Mouse (Mus musculus) heart, postnatal 14 days (tissue): Measurements from ENCODE around the gene Get4. TPM values are rescaled to one million over a fixed set of nuclear protein-coding genes. Genes with fewer than 3 reads are reported as not detected.

ENCODE experiments used
- DNase-seq, 2 experiments: peaks; one replicate each; pipeline ENCODE4 v3.0.0; 2021 to 2022
- intact Hi-C: fragments of 180-260 bp; cut with DNase I; formaldehyde crosslinking; loops from one replicate; pipeline ENCODE4 v1.15.1; 2025
- total RNA-seq, 2 experiments: library from RNA; stranded (reverse); gene quantifications; 2 replicates each; pipeline ENCODE4 v1.2.3; 2021

Get4 gene
- total RNA-seq, 2 experiments from 2014 or later = 42.6 to 48.1 TPM

DNA sequence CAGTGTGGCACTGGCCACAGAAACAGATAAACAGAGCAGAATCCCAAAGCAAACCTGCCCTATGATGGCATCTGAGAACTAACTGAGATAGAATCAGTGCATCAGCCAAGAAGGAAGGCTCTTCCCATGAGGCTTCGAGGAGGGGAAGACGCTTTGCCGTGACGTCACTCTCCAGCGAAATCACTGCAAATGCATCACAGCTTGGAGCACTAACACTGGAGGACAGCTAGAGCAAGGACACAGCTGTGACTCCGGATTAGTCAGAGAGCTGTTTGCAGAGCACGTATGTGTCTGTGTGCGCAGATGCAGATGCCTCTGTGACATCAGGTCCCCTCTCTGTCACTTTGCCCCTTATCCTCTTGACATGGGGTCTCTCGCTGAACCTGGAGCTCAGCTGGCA is 59.7 kb downstream of the Get4 start:
- intact Hi-C loops = no loop called here
- DNase-seq = no peak

DNA sequence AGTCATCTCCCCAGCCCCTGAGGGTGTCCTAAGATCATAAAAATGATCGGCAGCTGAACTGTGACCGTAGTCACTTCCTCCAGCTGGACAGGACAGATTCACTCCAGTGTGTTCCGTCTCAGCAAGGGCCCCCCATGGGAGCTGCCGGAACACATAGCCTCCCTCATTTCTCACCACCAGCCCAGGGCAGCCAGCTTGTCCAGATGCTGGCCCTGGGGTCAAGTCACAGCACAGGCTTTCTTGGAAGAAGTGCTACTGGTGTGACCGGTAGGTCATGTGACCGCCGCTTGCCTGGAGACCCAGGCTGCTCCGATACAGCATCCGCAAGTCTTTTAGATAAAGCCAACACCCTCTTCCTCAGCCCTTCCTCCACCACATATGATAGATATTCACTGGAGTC is 61.4 kb downstream of the Get4 start:
- DNase-seq = no peak
- intact Hi-C loops = no loop called here

DNA sequence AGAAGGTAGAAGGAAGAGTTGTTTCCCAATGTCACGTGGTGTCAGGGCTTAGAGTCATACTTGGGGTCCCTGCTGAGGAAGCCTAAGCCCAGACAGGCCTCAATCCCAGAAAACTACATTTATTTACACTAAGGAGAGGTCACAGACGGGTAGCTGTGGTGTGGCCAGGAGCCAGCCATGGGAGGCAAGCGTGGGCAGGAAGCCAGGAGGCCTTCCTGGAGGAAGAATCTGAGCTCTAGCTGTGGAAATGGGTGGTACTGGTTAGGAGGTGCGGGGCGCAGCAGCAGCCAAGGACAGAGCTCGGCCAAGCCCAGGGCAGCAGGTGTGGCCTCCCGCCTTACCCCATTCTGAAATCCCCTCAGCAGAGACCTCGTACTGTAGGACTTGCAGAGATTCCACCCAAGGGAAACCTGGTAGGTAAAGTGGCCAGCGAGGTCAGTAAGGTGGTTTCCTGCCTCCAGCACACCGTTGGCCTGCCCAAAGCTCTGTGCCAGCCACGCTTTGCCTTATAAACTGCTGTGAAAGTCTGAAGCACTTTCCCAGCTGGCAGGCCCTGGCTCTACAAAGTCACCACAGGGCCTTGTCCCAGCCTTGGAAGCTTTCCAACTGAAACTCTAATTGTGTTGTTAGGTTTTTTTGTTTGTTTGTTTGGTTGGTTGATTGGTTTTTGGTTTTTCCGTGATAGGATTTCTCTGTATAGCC is 63.0 kb downstream of the Get4 start:
- no peak for DNase-seq
- intact Hi-C loops = no loop called here

DNA sequence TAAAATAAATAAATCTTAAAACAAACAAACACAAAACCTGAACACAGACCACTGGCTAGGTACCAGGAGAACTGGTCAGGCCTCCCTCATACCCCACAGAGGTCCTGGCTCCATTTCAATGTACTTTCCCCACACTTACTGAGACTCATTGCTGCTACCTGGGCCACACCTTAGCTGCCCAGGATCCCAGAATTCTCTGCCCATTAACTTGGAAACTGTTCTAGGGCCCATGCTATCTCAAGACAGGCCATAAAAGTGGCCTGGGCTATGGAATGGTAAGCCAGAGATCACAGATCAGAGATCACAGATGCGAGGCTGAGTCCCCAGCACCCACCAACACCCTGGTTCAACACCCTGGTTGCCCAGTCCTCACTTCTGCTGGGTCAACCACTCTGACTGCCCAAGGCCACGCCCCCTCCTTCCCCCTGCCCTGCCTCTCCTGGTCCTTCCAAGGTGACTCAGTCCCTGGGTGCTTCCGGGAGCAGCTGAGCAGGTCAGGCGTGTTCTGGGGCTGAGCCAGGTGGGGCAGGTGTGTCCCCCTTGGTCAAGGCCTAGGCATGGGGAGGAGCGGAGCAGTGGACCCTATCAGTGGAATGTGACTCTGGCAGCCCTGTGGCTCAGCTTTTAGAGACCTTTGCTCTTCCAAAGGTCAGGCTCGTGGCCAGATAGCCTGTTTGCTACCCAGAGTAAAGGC is 65.0 kb downstream of the Get4 start:
- no peak for DNase-seq
- intact Hi-C loops = no loop called here

DNA sequence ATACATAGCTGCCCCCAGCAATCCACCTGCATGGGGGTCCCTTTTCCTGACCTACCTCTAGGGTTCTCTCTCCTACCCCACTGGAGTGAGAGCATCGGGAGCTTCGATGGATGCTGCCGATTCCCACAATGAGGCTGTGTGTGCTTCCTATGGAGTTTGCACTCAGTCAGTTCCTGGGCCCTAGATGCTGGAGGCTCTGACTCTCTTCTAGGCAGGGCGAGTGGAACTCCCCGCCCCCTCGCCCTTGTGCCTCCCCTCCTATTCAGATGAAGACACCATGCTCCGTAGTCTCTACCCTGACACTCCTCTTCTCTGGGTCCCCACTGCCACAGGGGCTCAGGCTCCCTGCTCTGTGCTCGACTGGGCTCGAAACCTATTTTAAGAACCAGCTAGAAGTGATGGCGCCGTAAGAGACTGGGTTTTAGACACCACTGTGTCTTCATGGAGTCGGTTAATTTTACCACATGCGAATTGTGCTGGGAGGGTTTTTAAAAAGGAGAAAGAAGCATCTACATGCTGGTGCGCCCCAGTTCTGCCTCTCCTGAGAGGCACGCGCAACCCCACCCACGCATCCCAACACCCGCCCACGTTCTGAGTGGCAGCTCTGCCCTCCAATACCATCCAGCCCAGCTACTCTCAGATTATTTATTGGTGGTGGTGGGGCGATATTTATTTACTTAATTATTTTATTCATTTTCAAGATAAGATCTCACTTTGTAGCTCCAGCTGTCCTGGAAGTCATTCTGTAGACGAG is 65.8 kb downstream of the Get4 start:
- intact Hi-C loops = no loop called here
- no peak for DNase-seq

Other genes starting within 250 kb of the Get4 start
- 1 to 10 TPM; 1.5 to 2.1 TPM for gene Prkar1b, start 102.3 kb upstream of the Get4 start, total RNA-seq
- gene Dnaaf5, start 102.1 kb upstream of the Get4 start, total RNA-seq = 10 to 100 TPM; 14.7 to 16.8 TPM
- 10 to 100 TPM; 44.7 to 49.5 TPM for gene Sun1, start 51.7 kb upstream of the Get4 start, total RNA-seq
- 1 to 10 TPM; 1.5 to 1.6 TPM for gene Adap1, start 73.3 kb downstream of the Get4 start, total RNA-seq
- gene Cox19, start 99.1 kb downstream of the Get4 start, total RNA-seq = 10 to 100 TPM; 78.6 to 85.9 TPM
- gene Cyp2w1, start 100.3 kb downstream of the Get4 start, total RNA-seq = not detected
- 10 to 100 TPM; 41.8 to 46.5 TPM for gene Gpr146, start 125.4 kb downstream of the Get4 start, total RNA-seq
- gene C130050O18Rik, start 153.0 kb downstream of the Get4 start, total RNA-seq = under 1 TPM; 0.74 to 0.80 TPM
- gene Gper1, start 170.8 kb downstream of the Get4 start, total RNA-seq = 1 to 10 TPM; 2.7 TPM
- 1 to 10 TPM; 4.7 to 5.3 TPM for gene 3110082I17Rik, start 208.2 kb downstream of the Get4 start, total RNA-seq
- 10 to 100 TPM; 16.4 to 16.5 TPM for gene Zfand2a, start 232.2 kb downstream of the Get4 start, total RNA-seq